Mouse (Mus musculus) hindbrain, embryonic 12.5 days (tissue): Measurements from ENCODE around the gene Spcs2. TPM values are rescaled to one million over a fixed set of nuclear protein-coding genes. Genes with fewer than 3 reads are reported as not detected.
A peak's percentile ranks its signal among the peaks of the same experiment; 100 is the strongest.

Source experiments
- ATAC-seq: fragments of 200-750 bp; cut with Nextera tagmentation; 2 replicates; pipeline ENCODE4 v1.8.0; 2017; ENCODE audit warnings: moderate TSS enrichment; ENCODE audit not compliant: low FRiP score
- H3K27ac ChIP-seq: fragments of 300-500 bp; sonication (generic); 2 replicates; pipeline ENCODE4 v1.5.1; 2016; ENCODE audit warnings: mild to moderate bottlenecking
- H3K27me3 ChIP-seq: fragments of 300-500 bp; sonication (generic); 2 replicates; pipeline ENCODE4 v1.6.1; 2016; ENCODE audit warnings: mild to moderate bottlenecking
- H3K36me3 ChIP-seq: fragments of 300-500 bp; sonication (generic); 2 replicates; pipeline ENCODE4 v1.6.1; 2016; ENCODE audit warnings: mild to moderate bottlenecking
- H3K4me1 ChIP-seq: fragments of 300-500 bp; sonication (generic); 2 replicates; pipeline ENCODE4 v1.6.1; 2016
- H3K4me2 ChIP-seq: fragments of 300-500 bp; sonication (generic); replicated peaks from 2 replicates; pipeline ENCODE4 v1.6.1; 2016; ENCODE audit warnings: mild to moderate bottlenecking
- H3K4me3 ChIP-seq: fragments of 300-500 bp; sonication (generic); 2 replicates; pipeline ENCODE4 v1.5.1; 2016; ENCODE audit warnings: mild to moderate bottlenecking
- H3K9ac ChIP-seq: fragments of 300-500 bp; sonication (generic); 2 replicates; pipeline ENCODE4 v1.6.1; 2016; ENCODE audit warnings: mild to moderate bottlenecking, moderate library complexity
- H3K9me3 ChIP-seq: fragments of 300-500 bp; sonication (generic); replicated peaks from 2 replicates; pipeline ENCODE4 v1.6.1; 2016; ENCODE audit warnings: mild to moderate bottlenecking
- WGBS: fragments of 180-500 bp; shearing (Covaris S2); methylation state at CpG from one replicate; pipeline ENCODE4 v1.1.7; 2016; 5-methylcytosine and 5-hydroxymethylcytosine counted together
- polyA plus RNA-seq: library from polyadenylated mRNA; unstranded; fragments of >200 nt; fragmentation: Nextera tagmentation; extraction: Ambion mirVana; gene quantifications from 2 replicates; pipeline ENCODE4 v1.2.1, GENCODE M21; 2016

The Spcs2 gene
- polyA plus RNA-seq, 1 experiment from 2014 or later: 352 TPM

DNA sequence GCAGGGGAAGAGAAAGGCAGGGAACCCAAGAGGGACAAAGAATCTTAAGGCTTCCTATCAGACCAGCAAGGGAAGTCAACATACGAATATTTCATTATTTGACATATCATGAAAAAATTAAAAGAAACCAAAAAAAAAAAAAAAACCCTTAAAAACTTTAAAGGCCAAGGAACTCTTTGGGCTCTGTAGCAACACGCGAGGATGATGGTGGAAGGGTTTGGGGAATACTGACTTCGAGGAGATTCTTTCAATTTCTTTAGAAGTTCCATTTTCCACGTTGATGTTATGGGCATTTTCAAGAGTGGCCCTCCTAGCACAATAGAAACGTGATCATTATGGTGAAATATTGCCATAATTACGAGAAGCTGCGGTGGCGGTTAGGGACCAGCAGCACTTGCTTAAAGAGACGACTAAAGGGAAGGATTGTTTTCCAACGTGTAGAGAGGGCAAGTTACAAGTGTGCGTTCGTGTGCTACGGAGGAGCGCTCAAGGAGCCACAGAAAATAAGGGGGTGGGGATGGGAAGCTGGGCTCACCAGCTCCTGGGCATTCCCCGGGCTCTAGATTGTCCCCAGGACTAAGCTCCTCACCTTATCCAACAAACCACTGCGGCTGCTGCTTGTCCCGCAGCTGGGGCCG, 5.0 kb downstream of the Spcs2 start:
- peak; percentile 67 for ATAC-seq

DNA sequence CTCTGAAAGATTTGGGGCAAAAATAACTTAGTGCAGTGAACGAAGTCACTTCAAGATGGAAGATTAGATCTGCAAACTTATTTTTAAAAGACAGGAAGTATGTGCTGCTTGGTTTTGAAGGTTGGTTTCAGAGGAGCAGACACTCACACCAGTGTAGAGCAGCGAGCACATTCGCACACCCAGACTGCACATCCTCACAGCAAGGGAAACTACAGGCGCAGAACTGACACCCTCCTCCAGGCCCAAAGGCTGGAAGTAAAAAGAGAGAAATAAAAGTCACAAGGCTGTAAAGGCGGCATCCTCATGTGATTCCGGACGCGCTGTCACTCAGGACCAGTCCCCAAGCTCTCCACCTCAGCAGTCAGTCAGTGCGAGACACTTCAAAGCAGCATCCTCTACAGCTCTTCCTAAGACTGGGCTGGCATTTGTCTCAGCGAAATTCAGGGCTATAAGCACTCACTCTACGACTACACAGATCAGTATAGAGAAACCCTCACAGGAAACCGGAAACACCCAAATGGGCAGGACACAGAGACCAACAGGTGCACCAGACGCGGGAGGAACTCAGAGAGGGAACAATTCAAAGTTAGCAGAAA, 6.9 kb downstream of the Spcs2 start:
- Histone ChIP-seq H3K9me3 (no peaks in the 10 kb centered on the region), H3K4me1 (peaks cover 19% of the 10 kb centered on the region), H3K27me3 (no peaks in the 10 kb centered on the region), H3K4me3 (no peak overlapping the region), H3K9ac (no peak overlapping the region), H3K36me3 (peaks cover 30% of the 10 kb centered on the region), H3K4me2 (no peak overlapping the region), H3K27ac (no peak overlapping the region)
- no peak for ATAC-seq
- 94% methylated on average over 14 of the region's 14 CpGs for WGBS

More for the DNA sequence above, 5.0 kb downstream of the Spcs2 start:
- Histone ChIP-seq H3K4me1 (peaks cover 17% of the 10 kb centered on the region), H3K9me3 (no peaks in the 10 kb centered on the region), H3K4me2 (peak overlapping the region; percentile 80), H3K4me3 (peak overlapping the region; percentile 85), H3K36me3 (peaks cover 24% of the 10 kb centered on the region), H3K9ac (peak overlapping the region; percentile 91), H3K27ac (peak overlapping the region; percentile 80), H3K27me3 (no peaks in the 10 kb centered on the region)
- under 1% methylated on average over 19 of the region's 19 CpGs for WGBS

DNA sequence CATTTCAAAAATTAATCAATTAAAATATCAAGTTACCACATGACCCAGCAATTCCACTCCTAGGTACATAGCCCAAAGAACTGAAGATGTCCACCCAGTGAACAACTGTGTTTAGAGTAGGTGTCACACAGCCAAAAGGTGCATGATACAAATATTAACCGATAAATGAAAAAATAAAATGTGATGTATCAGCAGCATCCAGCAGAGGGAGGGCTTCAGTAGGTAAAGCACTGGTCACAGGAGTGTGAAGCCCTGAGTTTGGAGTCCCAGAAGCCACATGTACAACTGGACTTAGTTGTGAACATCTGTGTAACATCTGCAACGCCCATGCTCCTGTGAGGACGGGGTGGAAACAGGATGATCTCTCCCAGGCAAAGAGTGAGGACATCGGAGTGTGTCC, 9.0 kb downstream of the Spcs2 start:
- no peak overlapping the region for H3K27ac ChIP-seq

DNA sequence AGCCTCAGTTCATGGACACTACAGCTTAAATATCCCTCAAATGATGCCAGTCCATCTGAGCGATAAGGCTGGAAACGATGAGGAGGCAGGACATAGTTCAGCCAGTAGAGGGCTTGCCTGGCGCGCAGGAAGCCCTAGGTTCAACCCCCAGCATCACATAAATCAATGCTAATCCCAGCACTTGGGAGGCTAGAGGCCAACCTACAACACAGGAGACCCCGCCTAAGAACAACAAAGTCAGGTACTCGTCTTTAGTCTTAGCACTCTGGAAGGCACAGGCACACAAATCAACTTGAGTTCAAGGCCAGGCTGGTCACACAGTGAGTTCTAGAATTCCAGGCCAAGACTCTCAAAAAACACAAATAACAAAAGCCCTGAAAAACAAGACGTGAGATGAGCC, 9.9 kb downstream of the Spcs2 start:
- Histone ChIP-seq H3K27ac (no peak overlapping the region), H3K36me3 (peaks cover 37% of the 10 kb centered on the region), H3K4me1 (peaks cover 23% of the 10 kb centered on the region), H3K9ac (no peak overlapping the region), H3K4me2 (no peak overlapping the region), H3K4me3 (no peak overlapping the region), H3K9me3 (no peaks in the 10 kb centered on the region), H3K27me3 (no peaks in the 10 kb centered on the region)
- no peak for ATAC-seq
- WGBS: 91% methylated on average over 7 of the region's 7 CpGs

More for the DNA sequence above, 9.0 kb downstream of the Spcs2 start:
- Histone ChIP-seq H3K36me3 (peaks cover 30% of the 10 kb centered on the region), H3K9me3 (no peaks in the 10 kb centered on the region), H3K4me3 (no peak overlapping the region), H3K27me3 (no peaks in the 10 kb centered on the region), H3K4me1 (peaks cover 23% of the 10 kb centered on the region), H3K4me2 (no peak overlapping the region), H3K9ac (no peak overlapping the region)
- 89% methylated on average over 4 of the region's 4 CpGs for WGBS
- ATAC-seq: no peak

DNA sequence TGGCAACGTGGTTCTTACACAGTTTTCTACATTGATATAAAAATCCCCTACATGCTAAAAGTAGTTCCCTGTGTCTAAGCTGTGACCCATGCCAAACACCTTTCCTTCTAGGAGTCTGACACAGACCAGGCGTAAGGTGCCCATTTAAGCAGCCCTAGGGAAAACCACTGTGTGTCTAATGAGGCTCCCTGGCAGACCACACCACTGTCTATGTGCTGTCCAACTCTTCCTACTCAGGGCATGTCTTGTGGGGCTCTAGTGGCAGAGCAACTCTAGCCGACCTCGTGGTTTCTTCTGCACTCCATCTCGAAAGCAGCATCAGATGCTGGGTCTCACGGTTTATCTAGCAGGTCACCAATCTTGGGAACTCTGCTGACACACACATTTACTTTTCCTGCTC, 11.6 kb downstream of the Spcs2 start:
- WGBS: 89% methylated on average over 6 of the region's 6 CpGs
- peaks cover 13% of the 10 kb centered on the region for H3K4me1 ChIP-seq
- H3K36me3 ChIP-seq: peaks cover 48% of the 10 kb centered on the region
- no peak overlapping the region for H3K4me2 ChIP-seq
- no peak overlapping the region for H3K27ac ChIP-seq
- ATAC-seq: no peak
- no peak overlapping the region for H3K4me3 ChIP-seq
- H3K27me3 ChIP-seq: no peaks in the 10 kb centered on the region
- no peaks in the 10 kb centered on the region for H3K9me3 ChIP-seq
- H3K9ac ChIP-seq: no peak overlapping the region

DNA sequence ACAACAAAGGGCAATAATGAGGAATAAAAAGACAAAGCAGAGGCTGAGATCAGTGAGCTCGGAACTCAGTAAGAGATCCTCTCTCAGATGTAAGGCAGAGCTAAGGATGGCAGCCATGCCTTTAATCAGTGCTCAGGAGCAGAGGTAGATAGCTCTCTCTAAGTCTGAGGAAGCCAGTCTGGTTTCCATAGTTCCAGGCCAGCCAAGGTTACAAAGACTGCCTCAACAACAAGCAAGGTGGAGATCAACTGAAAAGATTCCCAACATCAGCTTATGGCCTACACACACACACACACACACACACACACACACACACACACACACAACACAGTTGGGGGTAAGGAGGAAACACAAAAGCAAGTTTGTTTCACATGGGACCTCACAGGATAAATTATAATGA, 12.1 kb downstream of the Spcs2 start:
- Histone ChIP-seq H3K4me3 (no peak overlapping the region), H3K4me2 (no peak overlapping the region), H3K4me1 (peaks cover 8% of the 10 kb centered on the region), H3K9me3 (no peaks in the 10 kb centered on the region), H3K27ac (0 out of 2 replicates have a peak overlapping the region, but pooled peaks have one; percentile 4), H3K27me3 (no peaks in the 10 kb centered on the region), H3K36me3 (peaks cover 48% of the 10 kb centered on the region), H3K9ac (no peak overlapping the region)
- WGBS: 71% methylated on average over 1 of the region's 1 CpGs
- ATAC-seq: no peak

DNA sequence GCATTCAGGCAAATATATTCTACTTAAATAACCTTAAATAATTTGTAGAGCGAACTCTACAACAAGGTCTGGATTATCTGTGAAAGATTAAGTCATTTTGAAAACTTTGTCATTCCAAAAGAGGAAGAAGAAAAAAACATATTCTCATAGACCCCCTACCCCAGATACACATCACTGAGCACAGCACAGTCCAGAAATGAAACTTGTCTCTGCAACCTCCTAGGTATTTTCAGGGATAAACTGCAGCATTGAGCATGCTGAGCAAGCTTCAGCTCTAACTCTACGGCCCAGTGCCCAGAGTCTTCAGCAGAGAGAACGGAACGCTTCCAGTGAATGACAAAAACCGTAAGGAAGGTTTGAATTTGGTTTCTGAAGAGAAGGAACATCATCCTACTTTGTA, 12.7 kb downstream of the Spcs2 start:
- no peak for ATAC-seq
- no peak overlapping the region for H3K4me3 ChIP-seq
- WGBS: 81% methylated on average over 5 of the region's 5 CpGs
- H3K4me1 ChIP-seq: peaks cover 8% of the 10 kb centered on the region; the same call in 1 of the 2 replicates
- peaks cover 49% of the 10 kb centered on the region for H3K36me3 ChIP-seq
- H3K9ac ChIP-seq: no peak overlapping the region
- H3K27me3 ChIP-seq: no peaks in the 10 kb centered on the region
- no peak overlapping the region for H3K27ac ChIP-seq
- no peak overlapping the region for H3K4me2 ChIP-seq
- H3K9me3 ChIP-seq: no peaks in the 10 kb centered on the region

DNA sequence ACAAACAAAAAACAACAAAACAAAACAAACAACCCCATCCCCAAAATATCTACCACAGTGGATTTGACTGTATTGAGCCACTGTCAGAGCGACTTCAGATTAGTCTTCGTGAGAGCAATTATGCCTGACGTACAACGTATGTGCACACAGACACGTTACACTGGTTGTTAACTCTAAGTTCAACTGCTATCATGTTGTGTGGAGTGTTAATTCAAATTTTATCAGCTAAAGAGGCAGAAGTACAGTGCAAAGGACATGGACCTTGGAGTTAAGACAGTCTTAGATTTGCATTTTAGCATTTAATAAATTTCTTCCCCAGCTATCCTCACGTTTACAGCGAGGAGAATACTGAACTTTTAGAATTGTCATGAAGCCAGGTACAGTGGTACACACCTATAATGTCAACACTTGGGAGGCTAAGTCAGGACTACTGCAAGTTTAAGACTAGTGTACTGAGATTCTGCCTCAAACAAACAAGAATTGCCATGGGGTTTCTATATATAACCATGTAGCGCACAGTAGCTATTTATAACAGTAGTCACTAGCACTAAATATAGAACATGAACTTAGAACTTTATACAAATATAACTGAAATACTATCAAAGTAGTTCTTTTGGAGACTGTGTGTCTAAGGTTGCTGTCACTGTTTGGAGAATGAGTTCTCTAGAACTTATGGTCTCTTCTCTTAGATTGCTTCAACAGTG, 17.6 kb downstream of the Spcs2 start:
- Histone ChIP-seq H3K4me1 (no peaks in the 10 kb centered on the region), H3K9ac (no peak overlapping the region), H3K4me3 (no peak overlapping the region), H3K36me3 (peaks cover 70% of the 10 kb centered on the region), H3K4me2 (no peak overlapping the region), H3K27ac (no peak overlapping the region), H3K27me3 (no peaks in the 10 kb centered on the region), H3K9me3 (no peaks in the 10 kb centered on the region)
- 96% methylated on average over 8 of the region's 8 CpGs for WGBS
- no peak for ATAC-seq

DNA sequence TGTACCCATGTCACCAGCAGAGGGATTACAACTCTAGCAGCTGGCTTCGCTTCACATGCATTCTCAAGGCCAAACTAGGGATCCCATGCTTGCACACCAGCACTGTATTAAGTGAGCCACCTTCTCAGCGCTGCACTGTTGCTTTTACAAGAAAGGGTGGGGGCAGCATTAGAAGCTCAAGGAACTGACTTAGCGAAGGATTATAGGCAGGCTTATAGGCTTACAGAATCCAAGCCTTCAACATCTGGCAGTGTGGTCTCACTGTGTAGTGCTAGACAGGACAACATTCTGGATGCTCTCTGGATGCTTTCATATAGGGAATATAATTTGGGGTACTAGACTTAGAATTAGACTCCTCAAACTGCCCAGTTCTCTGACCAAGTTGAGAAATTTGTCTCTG, 25.0 kb downstream of the Spcs2 start:
- no peak overlapping the region for H3K27ac ChIP-seq
- no peaks in the 10 kb centered on the region for H3K27me3 ChIP-seq
- H3K4me2 ChIP-seq: no peak overlapping the region
- ATAC-seq: no peak
- peaks cover 65% of the 10 kb centered on the region for H3K36me3 ChIP-seq
- 95% methylated on average over 3 of the region's 3 CpGs for WGBS
- H3K4me1 ChIP-seq: no peaks in the 10 kb centered on the region
- no peak overlapping the region for H3K9ac ChIP-seq
- no peak overlapping the region for H3K4me3 ChIP-seq
- no peaks in the 10 kb centered on the region for H3K9me3 ChIP-seq

DNA sequence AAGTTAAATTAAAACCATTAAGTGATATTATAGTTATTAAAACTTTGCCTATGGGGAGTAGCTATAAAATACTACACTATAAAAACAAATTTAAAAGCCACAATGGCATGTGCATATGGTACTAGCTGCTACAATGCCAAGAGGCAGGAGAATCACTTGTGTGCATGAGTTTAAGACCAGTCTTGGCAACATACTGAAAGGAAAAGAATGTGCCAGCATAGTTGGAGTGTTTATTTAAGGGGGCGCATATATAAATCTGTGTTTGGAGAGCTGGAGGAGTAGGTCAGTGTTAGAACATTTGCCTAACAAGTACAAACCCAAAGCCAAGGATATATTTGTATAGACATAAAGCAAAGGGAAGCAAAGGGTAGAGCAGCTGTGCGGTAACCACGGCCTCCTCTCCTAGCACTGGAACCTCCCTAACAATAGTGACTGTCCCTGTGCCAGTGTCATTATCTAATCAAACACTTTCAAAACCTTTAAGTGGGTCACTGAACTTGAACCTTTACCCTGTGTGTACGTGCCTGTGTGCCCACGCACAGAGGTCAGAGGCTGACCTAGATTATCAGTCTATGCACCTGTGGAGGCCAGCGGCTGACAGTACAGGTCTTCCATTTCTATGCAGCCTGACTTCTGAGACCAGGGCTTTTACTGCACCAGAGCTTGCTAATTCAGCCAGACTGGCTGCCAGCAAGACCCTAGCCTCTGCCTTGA, 25.7 kb downstream of the Spcs2 start:
- Histone ChIP-seq H3K36me3 (peaks cover 57% of the 10 kb centered on the region), H3K9ac (no peak overlapping the region)
- 90% methylated on average over 6 of the region's 6 CpGs for WGBS

DNA sequence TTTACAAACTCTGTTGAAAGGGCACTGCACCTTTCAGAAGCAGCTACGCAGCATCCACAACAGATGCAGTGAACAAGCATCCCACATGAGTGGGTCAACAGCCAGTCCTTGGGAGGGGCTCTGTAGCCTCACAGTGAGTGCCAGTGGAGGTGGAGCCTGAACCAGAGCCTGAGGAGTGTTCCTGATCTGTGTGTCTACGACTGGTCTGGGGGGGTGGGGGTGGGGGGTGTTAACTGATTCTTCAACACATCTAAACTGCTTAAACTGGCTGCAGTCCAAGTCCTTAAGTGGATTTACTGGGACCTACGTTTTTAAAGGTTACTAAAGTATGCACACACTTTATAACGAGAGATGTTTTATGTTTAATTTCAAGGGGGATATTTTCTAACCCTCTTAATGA, 26.5 kb downstream of the Spcs2 start:
- WGBS: 76% methylated on average over 4 of the region's 4 CpGs
- H3K27ac ChIP-seq: no peak overlapping the region
- H3K4me3 ChIP-seq: no peak overlapping the region
- ATAC-seq: no peak
- H3K4me2 ChIP-seq: no peak overlapping the region
- no peak overlapping the region for H3K9ac ChIP-seq
- H3K9me3 ChIP-seq: no peaks in the 10 kb centered on the region
- H3K36me3 ChIP-seq: peaks cover 53% of the 10 kb centered on the region
- no peaks in the 10 kb centered on the region for H3K27me3 ChIP-seq
- no peaks in the 10 kb centered on the region for H3K4me1 ChIP-seq

More for the DNA sequence above, 25.7 kb downstream of the Spcs2 start:
- H3K9me3 ChIP-seq: no peaks in the 10 kb centered on the region
- H3K27me3 ChIP-seq: no peaks in the 10 kb centered on the region
- no peak overlapping the region for H3K27ac ChIP-seq
- no peak overlapping the region for H3K4me3 ChIP-seq
- no peaks in the 10 kb centered on the region for H3K4me1 ChIP-seq
- no peak overlapping the region for H3K4me2 ChIP-seq
- ATAC-seq: no peak

DNA sequence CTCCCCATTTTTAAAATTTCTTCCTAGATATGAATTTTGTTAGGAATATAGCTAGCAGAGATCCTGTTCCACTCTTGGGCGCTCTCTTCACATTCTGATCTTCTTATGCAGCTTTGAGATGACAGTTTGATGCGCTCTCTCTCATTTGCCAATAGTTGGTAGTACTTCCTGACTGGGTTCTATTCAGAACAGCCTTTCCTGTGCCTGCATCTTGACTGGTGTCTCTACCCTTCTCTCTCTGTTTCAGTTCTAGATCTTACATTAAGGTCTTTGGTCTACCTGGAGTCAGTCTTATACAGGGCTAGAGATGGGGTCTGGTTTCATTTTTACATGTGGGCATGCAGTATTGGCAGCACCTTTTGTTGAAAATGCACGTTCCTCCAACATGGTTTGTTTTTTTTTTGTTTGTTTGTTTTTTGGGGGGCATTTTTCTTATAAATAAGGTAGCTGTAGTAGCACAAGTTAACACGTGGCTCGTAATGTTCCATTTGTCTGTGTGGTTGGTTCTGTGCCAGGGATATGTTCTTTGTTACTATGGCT, 28.9 kb downstream of the Spcs2 start:
- H3K27ac ChIP-seq: no peak overlapping the region
- no peaks in the 10 kb centered on the region for H3K27me3 ChIP-seq
- no peak overlapping the region for H3K9ac ChIP-seq
- WGBS: 88% methylated on average over 5 of the region's 5 CpGs
- H3K9me3 ChIP-seq: no peaks in the 10 kb centered on the region
- H3K36me3 ChIP-seq: peaks cover 31% of the 10 kb centered on the region
- no peak overlapping the region for H3K4me3 ChIP-seq
- no peak for ATAC-seq
- no peaks in the 10 kb centered on the region for H3K4me1 ChIP-seq
- H3K4me2 ChIP-seq: no peak overlapping the region
